Mouse (Mus musculus) C2C12 (cell line): ENCODE results near the gene Mfsd5. TPM values are rescaled to one million over a fixed set of nuclear protein-coding genes. Genes with fewer than 3 reads are reported as not detected.
A peak's percentile ranks its signal among the peaks of the same experiment; 100 is the strongest.

Experiments used
- H3K27me3 ChIP-seq: one replicate; pipeline ENCODE4 v1.6.1; 2011; ENCODE audit not compliant: control insufficient read depth, insufficient read depth, insufficient read length
- H3K36me3 ChIP-seq: one replicate; pipeline ENCODE4 v1.6.1; 2011; ENCODE audit not compliant: control insufficient read depth, insufficient read depth
- H3K4me3 ChIP-seq: one replicate; pipeline ENCODE4 v1.5.1; 2011; ENCODE audit warnings: mild to moderate bottlenecking, control low read depth; ENCODE audit not compliant: poor library complexity, insufficient read depth, severe bottlenecking
- H3K79me2 ChIP-seq: one replicate; pipeline ENCODE4 v1.6.1; 2011; ENCODE audit not compliant: control insufficient read depth, insufficient read depth
- H3K79me3 ChIP-seq: one replicate; pipeline ENCODE4 v1.6.1; 2011; ENCODE audit warnings: low read depth, control low read depth
- H3ac ChIP-seq: one replicate; pipeline ENCODE3; 2011; ENCODE audit warnings: low read depth; ENCODE audit not compliant: control insufficient read depth, insufficient read length
- CEBPB ChIP-seq: IDR thresholded peaks from one replicate; pipeline ENCODE4 v1.6.1; 2011; ENCODE audit warnings: low read depth, mild to moderate bottlenecking, control low read depth, moderate library complexity
- CTCF ChIP-seq: IDR thresholded peaks from one replicate; pipeline ENCODE4 v1.5.1; 2011; ENCODE audit not compliant: control insufficient read depth, insufficient read depth, insufficient read length
- FOSL1 ChIP-seq: IDR thresholded peaks from one replicate; pipeline ENCODE4 v1.8.0; 2011; ENCODE audit warnings: mild to moderate bottlenecking, low read length; ENCODE audit not compliant: poor library complexity, insufficient read depth, severe bottlenecking
- MAX ChIP-seq: IDR thresholded peaks from one replicate; pipeline ENCODE4 v1.6.1; 2011; ENCODE audit warnings: mild to moderate bottlenecking, control low read depth
- MYOD1 ChIP-seq: IDR thresholded peaks from one replicate; pipeline ENCODE4 v1.6.1; 2011; ENCODE audit warnings: low read depth; ENCODE audit not compliant: control insufficient read depth, insufficient read length
- MYOG ChIP-seq: IDR thresholded peaks from one replicate; pipeline ENCODE4 v1.6.1; 2011; ENCODE audit not compliant: control insufficient read depth, insufficient read length; ENCODE audit errors: extremely low read depth
- USF1 ChIP-seq: IDR thresholded peaks from one replicate; pipeline ENCODE4 v1.6.1; 2011; ENCODE audit warnings: low read depth, mild to moderate bottlenecking, control low read depth, moderate library complexity
- polyA plus RNA-seq: library from polyadenylated mRNA; unstranded; fragments of >200 nt; fragmentation: generic; extraction: Trizol; gene quantifications from one replicate; pipeline ENCODE4 v1.2.1, GENCODE M21; 2012; ENCODE audit warnings: missing spikeins

Mfsd5 gene
- polyA plus RNA-seq, 1 experiment: 126 TPM

DNA sequence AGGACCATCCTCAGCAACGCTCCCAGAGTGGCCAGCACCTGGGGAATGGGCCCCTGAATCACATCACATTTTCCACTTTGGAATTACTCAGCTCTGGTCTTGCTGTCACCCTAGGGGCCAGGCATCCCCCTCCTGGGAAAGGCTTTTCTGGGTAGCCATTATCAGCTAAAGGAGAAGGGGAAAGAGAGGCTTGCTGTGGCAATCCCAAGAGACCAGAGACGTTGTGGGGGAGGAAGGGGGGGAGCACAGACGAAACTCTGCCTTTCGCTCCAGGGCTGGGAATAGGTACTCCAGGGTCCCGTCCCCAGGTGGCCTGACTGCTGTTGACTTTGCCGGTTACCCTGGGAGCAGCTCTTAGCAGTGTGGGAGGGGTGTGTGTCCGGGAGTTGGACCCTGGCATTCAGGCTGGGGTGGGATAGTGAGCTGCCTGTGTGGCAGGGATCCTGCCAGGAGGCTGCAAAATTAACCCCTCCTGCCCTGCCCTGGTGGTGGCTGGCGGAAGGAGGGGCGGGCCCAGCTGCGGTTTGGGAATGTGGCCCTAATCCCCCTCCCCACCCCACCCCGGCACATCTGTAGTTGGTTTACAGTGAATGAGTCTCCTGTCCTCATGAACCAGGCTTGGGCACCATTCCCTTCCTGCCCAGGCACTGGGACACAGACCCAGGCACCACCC, 20.5 kb upstream of the Mfsd5 start:
- H3ac ChIP-seq: peak overlapping the region; percentile 46
- H3K4me3 ChIP-seq: no peak overlapping the region
- no peak for TF ChIP-seq USF1
- TF ChIP-seq MYOG: no peak
- no peak for TF ChIP-seq MYOD1
- H3K79me3 ChIP-seq: peaks cover 17% of the 10 kb centered on the region
- H3K36me3 ChIP-seq: no peaks in the 10 kb centered on the region
- H3K27me3 ChIP-seq: no peaks in the 10 kb centered on the region
- H3K79me2 ChIP-seq: peaks cover 28% of the 10 kb centered on the region

DNA sequence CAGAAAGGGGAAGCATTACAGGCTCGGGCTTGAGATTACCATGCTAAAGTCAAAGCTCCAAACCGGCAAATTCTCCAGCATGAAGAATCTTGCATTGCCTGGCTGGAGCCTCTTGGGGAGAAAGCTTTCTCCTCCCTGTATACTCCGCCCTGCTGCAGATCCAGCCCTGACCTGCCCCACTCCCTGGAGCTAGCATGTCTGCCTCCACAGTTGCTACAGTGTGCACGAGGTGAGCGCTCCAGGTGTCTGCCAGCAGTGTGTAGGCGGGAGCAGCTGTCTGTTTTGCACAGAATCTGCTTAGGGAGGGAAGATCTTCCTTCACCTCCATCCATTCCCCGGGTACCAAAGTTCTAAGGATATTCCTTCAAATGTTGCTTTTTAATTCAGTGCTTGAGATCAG, 16.7 kb upstream of the Mfsd5 start:
- Histone ChIP-seq H3K79me3 (no peaks in the 10 kb centered on the region), H3K79me2 (no peaks in the 10 kb centered on the region), H3K36me3 (no peaks in the 10 kb centered on the region), H3ac (no peak overlapping the region), H3K4me3 (no peak overlapping the region), H3K27me3 (no peaks in the 10 kb centered on the region)
- TF ChIP-seq MAX (no peak), CEBPB (no peak), FOSL1 (no peak), CTCF (no peak), MYOD1 (no peak), MYOG (no peak), USF1 (no peak)

DNA sequence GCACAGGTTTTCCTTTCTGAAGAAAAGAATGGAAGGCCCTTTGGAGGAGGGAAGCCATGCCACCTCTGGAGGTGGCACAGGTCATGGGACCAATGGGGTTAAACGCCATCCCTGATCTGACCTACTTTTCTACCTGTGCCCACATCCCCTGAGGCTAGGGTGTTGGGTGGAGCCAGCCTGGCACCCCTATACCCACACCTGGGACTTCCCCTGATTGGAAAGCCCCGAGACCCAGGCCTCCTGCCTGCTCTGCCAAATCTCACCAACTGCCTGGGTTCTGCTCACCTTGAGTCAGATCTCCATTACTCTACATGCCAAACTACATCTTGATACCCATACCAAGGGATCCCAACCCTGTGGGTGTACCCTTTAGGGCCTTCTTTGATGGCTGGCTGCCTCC, 16.2 kb upstream of the Mfsd5 start:
- no peaks in the 10 kb centered on the region for H3K79me3 ChIP-seq
- H3K36me3 ChIP-seq: no peaks in the 10 kb centered on the region
- no peak for TF ChIP-seq CTCF
- no peak for TF ChIP-seq CEBPB
- TF ChIP-seq USF1: no peak
- TF ChIP-seq MAX: no peak
- TF ChIP-seq MYOD1: no peak
- no peak for TF ChIP-seq MYOG
- no peak for TF ChIP-seq FOSL1
- no peak overlapping the region for H3ac ChIP-seq
- no peak overlapping the region for H3K4me3 ChIP-seq
- H3K27me3 ChIP-seq: no peaks in the 10 kb centered on the region
- H3K79me2 ChIP-seq: no peaks in the 10 kb centered on the region

DNA sequence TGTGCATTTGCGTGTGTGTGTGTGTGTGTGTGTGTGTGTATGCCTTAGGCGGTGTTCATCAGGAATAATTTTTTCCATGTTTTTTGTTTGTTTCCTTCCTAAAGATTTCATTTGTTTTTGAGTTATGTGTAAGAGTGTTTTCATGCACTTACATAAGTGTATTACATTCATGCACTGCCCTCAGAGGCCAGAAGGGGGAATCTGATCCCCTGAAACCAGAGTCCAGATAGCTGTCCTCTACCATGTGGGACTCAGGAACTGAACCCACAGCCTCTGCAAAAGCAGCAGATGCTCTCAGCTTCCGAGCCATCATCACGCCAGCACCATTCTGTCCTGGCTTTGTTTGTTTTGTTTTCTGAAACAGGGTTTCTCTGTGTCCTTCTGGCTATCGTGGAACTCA, 13.7 kb upstream of the Mfsd5 start:
- no peak overlapping the region for H3K4me3 ChIP-seq
- no peaks in the 10 kb centered on the region for H3K79me2 ChIP-seq
- H3K36me3 ChIP-seq: no peaks in the 10 kb centered on the region
- no peaks in the 10 kb centered on the region for H3K27me3 ChIP-seq
- no peaks in the 10 kb centered on the region for H3K79me3 ChIP-seq
- TF ChIP-seq CEBPB: no peak
- TF ChIP-seq MYOG: no peak
- TF ChIP-seq USF1: no peak
- TF ChIP-seq FOSL1: no peak
- no peak for TF ChIP-seq MAX
- no peak for TF ChIP-seq MYOD1
- no peak for TF ChIP-seq CTCF
- H3ac ChIP-seq: no peak overlapping the region

DNA sequence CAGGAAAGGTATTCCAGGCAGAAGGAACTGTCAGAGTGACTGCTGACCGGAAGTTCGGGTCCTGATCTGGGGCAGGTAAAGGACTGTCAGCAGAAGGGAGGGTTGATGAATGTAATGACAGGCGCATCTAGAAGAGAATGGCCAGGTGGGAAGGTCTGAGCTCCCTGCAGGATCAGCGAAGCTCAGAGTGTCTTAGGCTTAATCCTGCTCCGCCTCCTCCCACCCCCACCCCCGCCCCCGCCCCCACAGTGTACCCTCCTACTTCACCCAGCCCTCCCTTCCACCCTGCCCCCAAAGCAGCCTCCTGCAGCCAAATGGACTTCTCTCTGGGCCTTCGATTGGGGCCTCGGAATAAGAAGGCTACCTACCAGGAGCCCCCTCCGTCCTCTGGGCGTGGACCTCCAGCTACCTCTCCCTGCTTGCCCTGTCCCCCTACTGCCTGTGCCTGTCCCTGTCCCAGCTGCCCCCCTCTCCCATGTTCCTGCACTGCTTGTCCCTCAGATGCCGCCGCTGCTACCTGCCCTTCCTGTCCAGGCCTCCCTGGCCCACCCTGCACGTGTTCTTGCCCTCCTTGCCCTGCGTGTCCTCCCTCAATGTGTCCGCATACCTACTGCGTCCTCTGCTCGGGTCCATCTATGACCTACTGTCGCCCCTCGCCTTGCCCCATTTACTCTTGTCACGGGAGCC, 8.8 kb upstream of the Mfsd5 start, which contains the start of gene Gm9918:
Gene Gm9918 (plus strand): TSS at position 290 of the 687 bp plus-strand sequence.
- Histone ChIP-seq H3K79me3 (no peaks in the 10 kb centered on the region), H3K36me3 (no peaks in the 10 kb centered on the region), H3K27me3 (no peaks in the 10 kb centered on the region), H3K4me3 (no peak within 1 kb of the TSS), H3K79me2 (no peaks in the 10 kb centered on the region), H3ac (no peak within 1 kb of the TSS)
- TF ChIP-seq FOSL1 (no peak), MAX (no peak), CTCF (no peak), MYOG (no peak), USF1 (no peak), MYOD1 (no peak), CEBPB (no peak)

DNA sequence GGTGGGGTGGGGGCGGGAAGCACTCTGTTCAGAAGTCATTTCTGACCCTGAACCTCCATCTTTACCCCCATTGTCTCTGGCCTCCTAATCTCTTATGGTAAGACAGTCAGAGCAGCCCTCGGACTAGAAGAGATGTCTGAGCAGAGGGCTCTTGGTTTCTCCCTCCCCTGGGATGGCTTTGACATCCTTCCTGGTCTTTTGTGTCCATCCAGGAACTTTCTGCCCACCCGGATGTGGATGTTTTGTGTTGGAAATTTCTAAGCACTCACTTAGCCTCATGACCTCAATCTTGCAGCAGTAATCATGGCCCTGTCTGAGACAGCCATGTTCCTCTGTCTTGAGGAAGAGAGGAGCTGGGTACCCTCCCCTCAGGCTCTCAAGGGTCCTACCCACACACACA, 7.8 kb upstream of the Mfsd5 start:
- H3ac ChIP-seq: no peak overlapping the region
- no peaks in the 10 kb centered on the region for H3K36me3 ChIP-seq
- no peak for TF ChIP-seq MAX
- no peak for TF ChIP-seq USF1
- TF ChIP-seq MYOG: no peak
- TF ChIP-seq FOSL1: no peak
- TF ChIP-seq CEBPB: no peak
- TF ChIP-seq CTCF: no peak
- no peak for TF ChIP-seq MYOD1
- no peak overlapping the region for H3K4me3 ChIP-seq
- H3K27me3 ChIP-seq: no peaks in the 10 kb centered on the region
- no peaks in the 10 kb centered on the region for H3K79me2 ChIP-seq
- no peaks in the 10 kb centered on the region for H3K79me3 ChIP-seq
